Mouse (Mus musculus) heart, embryonic 16.5 days (tissue): ENCODE results near the gene Map3k14. TPM values are rescaled to one million over a fixed set of nuclear protein-coding genes. Genes with fewer than 3 reads are reported as not detected.

Experiments
- ATAC-seq: fragments of 200-750 bp; cut with Nextera tagmentation; replicated peaks from 2 replicates; pipeline ENCODE4 v1.8.0; 2017; ENCODE audit warnings: moderate number of reproducible peaks; ENCODE audit not compliant: insufficient read depth, low FRiP score; ENCODE audit errors: extremely low read depth
- H3K27ac ChIP-seq: fragments of 300-500 bp; sonication (generic); 2 replicates; pipeline ENCODE4 v1.5.1; 2014; ENCODE audit warnings: mild to moderate bottlenecking, low read length, control low read depth, moderate library complexity
- H3K27me3 ChIP-seq: fragments of 300-500 bp; sonication (generic); 2 replicates; pipeline ENCODE4 v1.6.1; 2014; ENCODE audit warnings: low read length, mixed read lengths; ENCODE audit not compliant: control insufficient read depth, insufficient read depth
- H3K36me3 ChIP-seq: fragments of 300-500 bp; sonication (generic); 2 replicates; pipeline ENCODE4 v1.6.1; 2014; ENCODE audit not compliant: control insufficient read depth, insufficient read depth
- H3K4me1 ChIP-seq: fragments of 300-500 bp; sonication (generic); 2 replicates; pipeline ENCODE4 v1.6.1; 2014; ENCODE audit warnings: low read length, mixed read lengths; ENCODE audit not compliant: control insufficient read depth, insufficient read depth
- H3K4me2 ChIP-seq: fragments of 300-500 bp; sonication (generic); 2 replicates; pipeline ENCODE4 v1.6.1; 2014; ENCODE audit warnings: low read depth, mild to moderate bottlenecking, control low read depth, low read length
- H3K4me3 ChIP-seq: fragments of 300-500 bp; sonication (generic); 2 replicates; pipeline ENCODE4 v1.5.1; 2014; ENCODE audit warnings: mild to moderate bottlenecking, control low read depth, low read length
- H3K9ac ChIP-seq: fragments of 300-500 bp; sonication (generic); 2 replicates; pipeline ENCODE4 v1.6.1; 2014; ENCODE audit warnings: low read length, control low read depth
- H3K9me3 ChIP-seq: fragments of 300-500 bp; sonication (generic); replicated peaks from 2 replicates; pipeline ENCODE4 v1.6.1; 2016; ENCODE audit warnings: low read length; ENCODE audit not compliant: control insufficient read depth
- WGBS: fragments of 180-500 bp; shearing (Covaris S2); extraction: QIAGEN DNeasy Blood & Tissue Kit; methylation state at CpG from one replicate; pipeline ENCODE4 v1.1.7; 2014; 5-methylcytosine and 5-hydroxymethylcytosine counted together
- polyA plus RNA-seq: library from polyadenylated mRNA; unstranded; fragments of >200 nt; fragmentation: Nextera tagmentation; extraction: Ambion mirVana; gene quantifications from 2 replicates; pipeline ENCODE4 v1.2.1, GENCODE M21; 2015

Map3k14 gene
- polyA plus RNA-seq, 1 experiment from 2014 or later: 4.8 TPM

GRCm38 (mm10) chr11:103285276-103285675 lies 18.0 kb upstream of the Map3k14 start:
- WGBS: 82% methylated on average over 10 of the region's 10 CpGs
- no peak overlapping the region for H3K27ac ChIP-seq
- ATAC-seq: no peak
- H3K27me3 ChIP-seq: no peaks in the 10 kb centered on the region
- no peak overlapping the region for H3K4me3 ChIP-seq
- no peak overlapping the region for H3K4me2 ChIP-seq
- no peaks in the 10 kb centered on the region for H3K9me3 ChIP-seq
- H3K4me1 ChIP-seq: peaks cover 3% of the 10 kb centered on the region; the same call in 1 of the 2 replicates
- no peaks in the 10 kb centered on the region for H3K36me3 ChIP-seq
- H3K9ac ChIP-seq: no peak overlapping the region

- Histone ChIP-seq H3K9ac (no peak overlapping the region), H3K4me2 (no peak overlapping the region), H3K9me3 (0 out of 2 replicates have a peak, but pooled peaks cover 2% of the 10 kb centered on the region), H3K4me1 (peaks cover 3% of the 10 kb centered on the region; the same call in 1 of the 2 replicates), H3K4me3 (no peak overlapping the region), H3K27ac (no peak overlapping the region), H3K27me3 (no peaks in the 10 kb centered on the region), H3K36me3 (no peaks in the 10 kb centered on the region)
- ATAC-seq: no peak
- WGBS: 53% methylated on average over 7 of the region's 7 CpGs
Measured at GRCm38 (mm10) chr11:103281784-103282183, 14.5 kb upstream of the Map3k14 start.

- no peak overlapping the region for H3K4me3 ChIP-seq
- no peak overlapping the region for H3K9ac ChIP-seq
- H3K4me2 ChIP-seq: no peak overlapping the region
- 0 out of 2 replicates have a peak, but pooled peaks cover 2% of the 10 kb centered on the region for H3K9me3 ChIP-seq
- ATAC-seq: no peak
- no peaks in the 10 kb centered on the region for H3K36me3 ChIP-seq
- no peaks in the 10 kb centered on the region for H3K4me1 ChIP-seq
- no peaks in the 10 kb centered on the region for H3K27me3 ChIP-seq
- 82% methylated on average over 8 of the region's 8 CpGs for WGBS
- no peak overlapping the region for H3K27ac ChIP-seq
Measured at GRCm38 (mm10) chr11:103276450-103276849, 9.2 kb upstream of the Map3k14 start.

- H3K36me3 ChIP-seq: no peaks in the 10 kb centered on the region
- H3K4me2 ChIP-seq: no peak overlapping the region
- WGBS: 88% methylated on average over 3 of the region's 3 CpGs
- no peak overlapping the region for H3K9ac ChIP-seq
- 0 out of 2 replicates have a peak, but pooled peaks cover under 1% of the 10 kb centered on the region for H3K9me3 ChIP-seq
- no peaks in the 10 kb centered on the region for H3K27me3 ChIP-seq
- ATAC-seq: no peak
- H3K4me3 ChIP-seq: no peak overlapping the region
- H3K27ac ChIP-seq: no peak overlapping the region
- H3K4me1 ChIP-seq: peaks cover 7% of the 10 kb centered on the region
Measured at GRCm38 (mm10) chr11:103272888-103273287, 5.6 kb upstream of the Map3k14 start.

- H3K9me3 ChIP-seq: no peaks in the 10 kb centered on the region
- ATAC-seq: no peak
- no peaks in the 10 kb centered on the region for H3K36me3 ChIP-seq
- peaks cover 7% of the 10 kb centered on the region for H3K4me1 ChIP-seq
- no peak overlapping the region for H3K9ac ChIP-seq
- no peaks in the 10 kb centered on the region for H3K27me3 ChIP-seq
- no peak overlapping the region for H3K4me3 ChIP-seq
- no peak overlapping the region for H3K27ac ChIP-seq
- H3K4me2 ChIP-seq: no peak overlapping the region
- WGBS: 65% methylated on average over 6 of the region's 6 CpGs
Measured at GRCm38 (mm10) chr11:103271979-103272378, 4.7 kb upstream of the Map3k14 start.

- Histone ChIP-seq H3K9ac (no peak overlapping the region), H3K27ac (no peak overlapping the region), H3K9me3 (no peaks in the 10 kb centered on the region), H3K27me3 (no peaks in the 10 kb centered on the region), H3K4me3 (no peak overlapping the region), H3K4me1 (peaks cover 16% of the 10 kb centered on the region), H3K4me2 (no peak overlapping the region), H3K36me3 (no peaks in the 10 kb centered on the region)
- 71% methylated on average over 5 of the region's 5 CpGs for WGBS
- no peak for ATAC-seq
Measured at GRCm38 (mm10) chr11:103269426-103269825, 2.2 kb upstream of the Map3k14 start.

- no peak for ATAC-seq
- no peaks in the 10 kb centered on the region for H3K9me3 ChIP-seq
Measured at GRCm38 (mm10) chr11:103268905-103269304, 1.6 kb upstream of the Map3k14 start.

GRCm38 (mm10) chr11:103268350-103268749 lies 1.1 kb upstream of the Map3k14 start:
- Histone ChIP-seq H3K4me2 (peak overlapping the region; percentile 74; the same call in 1 of the 2 replicates), H3K4me1 (peaks cover 20% of the 10 kb centered on the region), H3K9ac (no peak overlapping the region), H3K9me3 (no peaks in the 10 kb centered on the region), H3K27ac (no peak overlapping the region), H3K27me3 (no peaks in the 10 kb centered on the region), H3K36me3 (no peaks in the 10 kb centered on the region), H3K4me3 (no peak overlapping the region)
- WGBS: 82% methylated on average over 4 of the region's 4 CpGs
- ATAC-seq: no peak

More at GRCm38 (mm10) chr11:103268905-103269304, 1.6 kb upstream of the Map3k14 start:
- 85% methylated on average over 3 of the region's 3 CpGs for WGBS
- Histone ChIP-seq H3K9ac (no peak overlapping the region), H3K4me3 (no peak overlapping the region), H3K4me1 (peaks cover 16% of the 10 kb centered on the region), H3K36me3 (no peaks in the 10 kb centered on the region), H3K27ac (no peak overlapping the region), H3K4me2 (no peak overlapping the region), H3K27me3 (no peaks in the 10 kb centered on the region)

- ATAC-seq: peak; percentile 38
- WGBS: under 1% methylated on average over 41 of the region's 42 CpGs
- peaks cover 34% of the 10 kb centered on the region for H3K4me1 ChIP-seq
Measured at GRCm38 (mm10) chr11:103266729-103267345, 435 bp downstream of the Map3k14 start.

More at GRCm38 (mm10) chr11:103266729-103267345, 435 bp downstream of the Map3k14 start:
- Histone ChIP-seq H3K36me3 (no peaks in the 10 kb centered on the region), H3K4me2 (peak overlapping the region; percentile 94), H3K9ac (peak overlapping the region; percentile 90), H3K9me3 (no peaks in the 10 kb centered on the region), H3K27me3 (no peaks in the 10 kb centered on the region), H3K4me3 (peak overlapping the region; percentile 79), H3K27ac (peak overlapping the region; percentile 90)
